Mouse (Mus musculus) gastrocnemius, adult 2 months (tissue): ENCODE measurements around the gene Ap1g2. TPM values are rescaled to one million over a fixed set of nuclear protein-coding genes. Genes with fewer than 3 reads are reported as not detected.
A peak's percentile ranks its signal among the peaks of the same experiment; 100 is the strongest.

ENCODE experiments used
- DNase-seq: peaks from one replicate; pipeline ENCODE4 v3.0.0; 2022
- H3K27ac ChIP-seq: fragments of 200-600 bp; 2 replicates; pipeline ENCODE4 v1.8.1; 2022; ENCODE audit warnings: mild to moderate bottlenecking
- H3K4me3 ChIP-seq: fragments of 200-600 bp; 2 replicates; pipeline ENCODE4 v1.8.1; 2022; ENCODE audit warnings: mild to moderate bottlenecking, moderate library complexity
- CTCF ChIP-seq: fragments of 200-600 bp; IDR thresholded peaks from 2 replicates; pipeline ENCODE4 v1.8.1; 2022; ENCODE audit warnings: antibody characterized with exemption, mild to moderate bottlenecking, moderate library complexity
- intact Hi-C: fragments of 180-260 bp; cut with DNase I; formaldehyde crosslinking; loops from one replicate; pipeline ENCODE4 v1.15.1; 2025
- total RNA-seq, 2 experiments: library from RNA; stranded (reverse); gene quantifications; 2 replicates each; pipeline ENCODE4 v1.2.3; 2021

Ap1g2 gene
- total RNA-seq, 2 experiments from 2014 or later: 5.3 to 6.0 TPM

DNA sequence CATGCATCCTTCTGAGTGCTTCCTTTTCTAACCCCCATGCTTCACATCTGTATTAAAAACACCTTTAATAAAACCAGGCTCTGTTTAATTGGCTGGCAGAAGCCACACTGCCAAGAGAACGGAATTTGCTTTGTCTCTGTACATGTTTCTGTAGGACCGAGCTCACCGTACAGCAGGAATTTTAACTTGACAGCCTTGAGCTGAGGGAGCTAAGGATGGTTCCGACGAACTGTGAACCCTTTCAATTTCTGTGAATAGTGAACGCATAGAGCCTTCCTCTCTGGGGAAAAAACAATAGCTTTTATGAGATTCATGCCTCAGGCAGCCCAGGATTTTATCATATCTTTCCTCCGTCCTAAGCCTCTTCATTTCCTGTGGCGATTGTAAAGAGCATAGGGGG lies 16.0 kb upstream of the Ap1g2 start:
- H3K27ac ChIP-seq: no peak overlapping the region
- TF ChIP-seq CTCF: no peak
- DNase-seq: no peak
- intact Hi-C loops: loop anchor here (1.0 to 5.0 kb wide), 2 partner anchors 39 to 315 kb away; no protein-coding TSS in a partner anchor
- H3K4me3 ChIP-seq: peak overlapping the region; percentile 32

DNA sequence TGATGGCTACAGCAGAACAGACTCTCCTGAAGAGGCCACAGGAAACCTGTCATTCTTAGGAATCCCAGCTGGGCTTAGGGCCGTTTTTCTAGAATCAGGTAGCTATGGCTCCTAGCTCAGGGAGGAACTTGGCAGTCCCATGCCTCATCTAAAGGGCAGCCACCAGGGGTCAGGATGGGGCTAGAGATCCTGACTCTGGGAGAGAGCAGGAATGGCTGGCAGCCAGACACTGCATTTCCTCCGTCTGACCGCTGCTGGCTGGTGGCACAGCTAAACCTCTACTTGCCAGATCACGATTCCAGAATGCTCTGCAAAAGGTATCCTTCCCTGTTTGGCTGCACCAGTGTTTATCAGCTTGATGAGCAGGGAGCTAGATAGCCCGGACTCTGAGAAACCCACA lies 15.6 kb upstream of the Ap1g2 start:
- H3K4me3 ChIP-seq: peak overlapping the region; percentile 32
- peak; percentile 78 for TF ChIP-seq CTCF
- intact Hi-C loops: loop anchor here (1.0 to 5.0 kb wide), 2 partner anchors 39 to 315 kb away; no protein-coding TSS in a partner anchor
- peak; percentile 91 for DNase-seq
- H3K27ac ChIP-seq: no peak overlapping the region

DNA sequence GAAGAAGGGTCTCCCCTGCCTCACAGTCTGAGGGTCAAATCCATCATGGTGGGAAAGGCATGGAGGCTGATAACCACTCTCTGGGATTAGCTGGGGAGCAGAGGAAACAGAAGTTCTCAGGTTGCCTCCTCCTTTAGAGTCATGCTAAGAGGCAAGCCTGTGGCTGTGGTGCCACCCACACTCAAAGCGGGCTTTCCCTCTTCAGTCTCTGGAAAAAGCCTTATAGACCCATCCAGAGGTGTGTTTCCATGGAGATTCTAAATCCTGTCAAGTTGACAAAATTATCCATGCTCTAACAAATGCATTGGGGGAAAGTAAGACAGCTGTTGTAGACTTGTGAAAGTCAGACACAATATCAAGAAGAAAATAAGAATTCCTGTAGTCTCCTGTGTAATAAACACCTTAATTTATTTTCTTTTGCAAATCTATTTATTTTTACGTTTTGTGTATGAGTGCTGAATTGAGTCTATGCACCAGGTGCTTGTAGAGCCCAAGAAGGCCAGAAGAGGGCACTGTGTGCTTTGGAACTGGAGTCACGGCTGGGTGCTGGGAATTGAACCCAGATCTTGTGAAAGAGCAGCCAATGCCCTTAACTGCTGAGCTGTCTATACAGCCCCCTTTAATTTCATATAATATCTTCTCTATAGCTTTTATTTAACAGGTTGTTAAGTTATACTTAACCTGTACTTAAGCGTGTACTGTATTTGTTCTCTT lies 13.2 kb upstream of the Ap1g2 start:
- intact Hi-C loops: loop anchor here (5.0 kb wide), 1 partner anchor 318 kb away; no protein-coding TSS in a partner anchor
- H3K27ac ChIP-seq: no peak overlapping the region
- no peak overlapping the region for H3K4me3 ChIP-seq
- no peak for DNase-seq
- TF ChIP-seq CTCF: peak; percentile 50

DNA sequence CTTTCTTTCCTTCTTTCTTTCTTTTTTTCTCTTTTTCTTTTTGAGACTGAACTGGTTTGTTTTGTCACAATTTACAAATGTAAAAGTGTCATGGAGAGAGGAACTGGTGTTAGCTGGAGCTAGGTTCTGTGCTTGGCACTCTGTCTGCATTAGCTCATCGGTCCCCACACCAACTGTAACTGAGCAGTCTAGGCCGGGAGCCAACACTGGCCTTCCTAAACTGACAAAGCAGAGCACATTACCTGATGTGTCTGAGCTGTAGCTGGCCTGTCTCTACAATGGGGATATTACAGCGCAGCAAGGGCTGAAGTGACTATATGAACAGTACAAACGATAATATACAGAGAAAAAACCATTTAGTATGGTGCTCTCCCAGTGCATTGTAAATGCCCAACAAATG lies 12.5 kb upstream of the Ap1g2 start:
- DNase-seq: peak; percentile 81
- H3K27ac ChIP-seq: no peak overlapping the region
- no peak overlapping the region for H3K4me3 ChIP-seq
- no peak for TF ChIP-seq CTCF
- intact Hi-C loops: no loop called here

DNA sequence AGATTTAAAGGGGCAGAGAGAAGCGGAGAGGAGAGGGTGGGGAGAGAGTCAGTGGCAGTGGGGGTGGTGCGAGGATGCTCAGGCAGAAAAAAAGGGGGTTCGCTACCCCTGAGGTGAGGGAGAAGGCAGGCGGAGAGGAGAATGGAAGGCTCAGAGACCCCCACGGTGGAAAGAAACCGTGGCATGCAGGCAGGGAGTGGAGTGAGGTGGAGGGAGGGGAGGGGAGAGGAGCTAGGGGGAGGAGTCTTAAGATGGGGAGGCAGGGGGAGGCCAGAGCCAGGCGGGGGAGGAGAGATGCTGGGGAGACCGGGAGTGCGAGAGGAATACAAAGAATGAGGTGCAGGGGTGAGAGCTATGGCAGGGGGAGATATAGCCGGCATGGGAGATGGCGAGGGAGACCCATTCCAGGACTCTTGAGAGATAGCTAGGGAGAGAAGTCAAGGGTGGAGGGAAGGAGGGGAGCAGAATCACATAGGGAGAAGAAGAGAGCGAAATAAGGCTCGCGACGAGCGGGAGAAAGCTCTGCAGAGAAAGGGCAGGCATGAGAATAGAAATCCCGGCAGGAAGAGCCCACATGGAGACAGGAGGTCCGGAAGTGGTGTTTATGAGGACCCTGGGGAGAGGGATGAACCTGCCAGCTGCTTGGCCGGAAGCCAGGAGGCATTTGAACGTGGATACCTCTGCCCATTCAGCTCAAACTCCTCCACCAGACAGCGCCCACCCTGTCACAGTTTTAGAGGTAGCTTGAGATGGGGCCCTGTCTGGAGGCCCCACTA lies 10.2 kb upstream of the Ap1g2 start, which contains the start of gene Jph4:
Gene Jph4 (minus strand): TSS at position 511 of the 776 bp plus-strand sequence.
- intact Hi-C loops: no loop called here
- peak within 1 kb of the TSS; percentile 78 for H3K4me3 ChIP-seq
- H3K27ac ChIP-seq: no peak within 1 kb of the TSS
- no peak for TF ChIP-seq CTCF
- DNase-seq: no peak

DNA sequence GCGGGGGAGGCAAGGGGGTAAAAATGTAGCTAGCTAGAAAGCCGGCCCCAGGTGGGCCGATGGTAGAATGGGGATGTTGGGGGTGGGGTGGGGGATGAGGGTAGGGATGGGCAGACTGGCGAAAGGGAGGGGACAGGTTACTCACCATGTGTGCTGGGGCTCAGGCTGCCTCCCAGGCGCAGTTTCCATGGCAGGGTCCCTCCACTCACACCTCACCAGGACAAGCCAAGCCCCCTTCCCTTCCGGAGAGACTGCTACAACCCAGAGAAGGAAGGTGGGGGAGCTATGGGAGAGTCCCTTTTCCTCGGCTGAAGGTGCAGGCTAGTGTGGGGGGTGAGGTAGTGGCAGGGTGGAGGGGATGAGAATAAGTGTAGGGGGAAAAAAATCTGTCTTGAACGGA lies 9.5 kb upstream of the Ap1g2 start:
- Histone ChIP-seq H3K27ac (no peak overlapping the region), H3K4me3 (peak overlapping the region; percentile 78)
- no peak for TF ChIP-seq CTCF
- intact Hi-C loops: no loop called here
- no peak for DNase-seq

DNA sequence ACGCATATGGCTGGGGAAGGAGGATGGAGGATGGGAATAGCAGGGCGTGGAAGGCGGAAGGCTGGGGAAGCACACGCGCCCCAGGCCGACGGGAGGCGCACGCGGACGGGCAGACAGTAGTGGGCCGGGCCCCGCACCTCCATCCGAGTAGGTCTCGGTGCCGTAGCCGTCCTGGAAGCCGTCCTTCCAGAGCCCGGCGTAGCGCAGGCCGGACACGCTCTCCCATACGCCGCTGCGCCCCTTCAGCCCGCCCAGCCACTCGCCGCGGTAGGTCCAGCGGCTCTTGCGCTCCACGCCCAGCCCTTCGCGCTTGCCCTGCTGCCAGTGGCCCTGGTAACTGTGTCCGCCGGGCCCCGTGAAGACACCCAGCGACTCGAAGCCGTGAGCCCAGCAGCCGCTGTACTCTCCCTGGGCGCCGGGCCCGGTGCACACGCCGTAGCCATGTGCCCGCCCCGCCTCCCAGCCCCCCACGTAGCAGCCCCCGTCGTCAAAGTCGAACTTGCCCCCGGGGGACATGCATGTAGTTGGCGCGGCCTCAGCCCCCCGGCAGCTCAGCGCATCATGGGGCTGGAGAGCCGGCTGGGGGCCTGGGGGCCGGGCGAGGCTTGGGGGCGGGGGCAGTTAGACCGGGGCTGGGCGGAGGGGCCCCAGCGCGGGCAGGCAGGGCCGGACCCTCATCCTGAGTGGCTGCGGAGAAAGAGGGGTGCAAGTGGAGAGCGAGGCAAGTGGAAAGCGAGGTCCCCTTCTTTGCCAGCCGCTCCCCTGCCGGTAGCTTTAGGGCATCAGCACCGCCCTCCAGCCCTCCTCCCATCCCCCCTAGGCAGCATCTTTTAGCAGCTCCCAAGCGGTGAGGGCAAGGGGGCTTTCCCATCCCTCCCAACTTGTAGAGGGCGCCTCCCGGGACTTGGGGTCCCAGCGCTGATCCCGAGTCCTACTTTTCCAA lies 8.6 kb upstream of the Ap1g2 start:
- intact Hi-C loops: no loop called here
- peak; percentile 18; the same call in 1 of the 2 replicates for TF ChIP-seq CTCF
- H3K4me3 ChIP-seq: peak overlapping the region; percentile 78

DNA sequence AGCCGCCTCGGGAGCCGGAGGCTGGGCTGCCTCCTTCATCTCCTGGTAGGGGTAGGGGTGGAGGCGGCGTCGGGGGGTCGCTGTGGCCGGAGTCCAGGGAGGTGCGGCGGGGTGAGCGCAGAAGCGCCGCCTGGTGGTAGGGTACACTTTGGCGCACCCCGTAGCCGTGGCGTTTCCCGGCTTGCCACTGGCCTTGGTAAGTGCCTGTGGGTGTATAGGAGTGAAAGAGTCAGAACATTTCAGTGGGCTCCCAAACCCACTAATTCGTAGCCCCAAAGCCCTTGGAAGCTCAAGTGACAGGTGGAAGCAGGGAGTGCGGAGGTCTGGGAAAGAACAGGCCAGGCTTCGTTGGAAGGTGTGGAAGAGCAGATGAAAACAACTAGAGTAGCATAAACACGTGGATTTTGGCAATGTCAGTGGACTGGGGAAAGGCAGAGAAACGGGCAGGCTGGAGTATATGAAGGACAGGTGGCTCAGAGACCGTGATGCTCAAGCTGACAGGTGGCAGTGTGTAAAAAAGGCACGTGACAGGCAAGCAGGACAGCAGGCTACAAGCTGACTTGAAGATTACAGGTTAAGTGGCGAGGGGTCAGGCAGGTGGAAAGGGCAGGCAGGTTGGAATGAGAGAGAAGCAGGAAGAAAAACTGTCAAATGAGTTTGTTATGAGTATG lies 7.7 kb upstream of the Ap1g2 start:
- DNase-seq: no peak
- H3K27ac ChIP-seq: no peak overlapping the region
- intact Hi-C loops: no loop called here
- TF ChIP-seq CTCF: peak; percentile 60
- H3K4me3 ChIP-seq: peak overlapping the region; percentile 78

More for the DNA sequence above, 8.6 kb upstream of the Ap1g2 start:
- DNase-seq: peak; percentile 77
- H3K27ac ChIP-seq: peak overlapping the region; percentile 54

DNA sequence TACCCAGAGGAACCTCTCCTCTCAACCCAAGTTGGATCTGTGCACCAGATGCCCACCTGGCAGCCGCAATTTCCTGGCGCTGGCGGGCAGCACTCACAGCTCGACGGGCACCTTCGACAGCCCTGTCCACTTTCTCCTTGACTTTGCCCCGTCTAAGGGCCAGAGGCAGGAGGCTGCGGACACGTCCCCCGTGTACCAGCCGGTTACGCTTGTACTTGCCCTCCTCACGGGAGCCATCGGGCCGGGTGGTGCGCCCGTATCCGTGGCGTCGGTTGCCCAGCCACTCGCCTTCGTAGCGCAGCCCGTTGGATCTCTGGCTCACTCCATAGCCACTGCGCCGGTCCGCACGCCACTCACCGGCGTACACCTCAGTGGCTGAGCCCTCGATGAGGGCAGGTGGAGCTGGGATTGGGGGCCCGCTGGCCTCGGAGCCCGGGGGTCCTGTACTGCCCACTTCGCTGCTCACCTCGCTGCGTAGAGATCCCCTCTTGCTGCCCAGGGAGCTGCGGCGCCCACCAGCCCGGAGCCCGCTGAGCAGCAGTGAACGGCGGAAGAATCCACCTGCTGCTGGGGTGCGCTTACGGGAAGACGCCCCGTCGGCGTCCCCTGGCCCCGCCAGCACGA lies 7.1 kb upstream of the Ap1g2 start:
- no peak for DNase-seq
- intact Hi-C loops: no loop called here
- no peak for TF ChIP-seq CTCF
- H3K27ac ChIP-seq: no peak overlapping the region
- H3K4me3 ChIP-seq: peak overlapping the region; percentile 78; the same call in 1 of the 2 replicates

DNA sequence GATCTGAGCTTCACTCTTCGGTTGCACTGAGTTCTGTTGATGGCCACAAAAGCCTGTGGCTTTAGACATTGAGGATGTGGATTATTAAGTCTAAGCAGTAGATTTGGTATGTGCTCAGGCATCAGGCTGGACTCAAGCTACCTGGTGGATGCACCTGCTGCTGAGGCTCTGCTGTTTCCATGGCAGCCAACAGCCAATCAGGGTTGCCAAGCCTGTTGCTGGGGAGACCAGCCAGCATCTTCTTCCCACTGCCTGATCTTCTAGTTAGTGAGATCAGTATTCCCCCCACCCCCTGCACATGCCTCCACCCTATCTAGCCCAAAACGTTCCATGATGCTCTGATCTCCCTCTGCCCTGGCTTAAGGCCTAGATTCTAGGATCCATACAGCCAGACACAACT lies 5.3 kb upstream of the Ap1g2 start:
- no peak overlapping the region for H3K27ac ChIP-seq
- TF ChIP-seq CTCF: no peak
- H3K4me3 ChIP-seq: no peak overlapping the region
- no peak for DNase-seq
- intact Hi-C loops: no loop called here

DNA sequence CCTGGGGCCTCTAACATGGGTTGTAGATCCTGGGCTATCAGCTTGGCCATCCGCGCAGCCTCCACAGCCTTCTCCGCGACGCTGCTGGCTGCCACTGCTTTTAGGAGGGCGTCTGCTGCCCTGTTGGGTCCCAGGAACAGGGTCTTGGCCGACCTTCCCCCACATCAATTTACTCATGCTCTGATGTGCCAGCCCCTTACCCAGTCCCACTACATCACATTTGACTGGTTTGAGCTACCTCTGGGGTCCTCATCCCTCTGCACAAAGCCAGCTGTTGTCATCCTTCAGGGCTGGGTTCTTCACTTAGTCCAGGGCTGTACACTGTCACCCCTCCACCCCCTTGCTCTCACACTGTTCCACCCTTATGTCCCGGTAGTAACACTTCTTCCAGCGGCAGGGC lies 3.7 kb upstream of the Ap1g2 start:
- no peak for TF ChIP-seq CTCF
- intact Hi-C loops: no loop called here
- no peak overlapping the region for H3K4me3 ChIP-seq
- DNase-seq: no peak
- H3K27ac ChIP-seq: no peak overlapping the region
